Mouse (Mus musculus) hematopoietic stem cell, adult 5-6 weeks (primary cell): ENCODE data around the gene Lrit2. TPM values are rescaled to one million over a fixed set of nuclear protein-coding genes. Genes with fewer than 3 reads are reported as not detected.

Source experiments
- ATAC-seq, 2 experiments: fragments of 125-278 bp in 1 of 2; replicated peaks in 1 of 2; 2 replicates each; pipeline ENCODE4 v1.8.0; 2016 to 2017; ENCODE audit warnings: inconsistent platforms in 2 of 2, mild to moderate bottlenecking in 2 of 2, moderate number of reproducible peaks in 2 of 2, low read depth in 1 of 2, moderate TSS enrichment in 1 of 2; ENCODE audit not compliant: low FRiP score in 2 of 2, poor library complexity in 2 of 2, severe bottlenecking in 2 of 2, insufficient read depth in 1 of 2, low TSS enrichment in 1 of 2
- total RNA-seq: library from RNA; stranded (forward); fragments of 172-1452, 232-1000 nt; gene quantifications from 2 replicates; pipeline ENCODE4 v1.2.3, GENCODE M21; 2017

The Lrit2 gene
- not detected in 2 replicates for total RNA-seq

DNA sequence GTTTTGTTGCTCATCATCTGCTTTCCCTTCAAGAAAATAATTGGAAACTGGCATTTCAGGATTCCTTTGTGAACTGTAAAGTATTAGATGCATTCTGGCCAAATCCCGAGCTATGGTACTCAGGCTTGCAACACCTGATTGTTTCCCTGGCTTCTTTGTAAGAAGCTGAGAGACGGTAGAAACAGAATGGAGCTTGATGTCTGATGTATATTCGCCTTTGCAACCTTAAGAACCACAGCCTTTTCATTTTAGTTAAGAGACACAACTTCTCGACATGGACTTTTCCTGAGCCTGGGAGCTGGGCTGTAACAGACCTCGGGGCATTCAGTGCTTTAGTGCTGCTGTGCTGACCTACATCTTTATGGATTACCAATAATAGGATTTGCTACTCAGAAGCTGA, at the start of gene Lrit2:
Lrit2 (plus strand) TSS at position 301 of the 400 bp plus-strand sequence.
- ATAC-seq = no peak

DNA sequence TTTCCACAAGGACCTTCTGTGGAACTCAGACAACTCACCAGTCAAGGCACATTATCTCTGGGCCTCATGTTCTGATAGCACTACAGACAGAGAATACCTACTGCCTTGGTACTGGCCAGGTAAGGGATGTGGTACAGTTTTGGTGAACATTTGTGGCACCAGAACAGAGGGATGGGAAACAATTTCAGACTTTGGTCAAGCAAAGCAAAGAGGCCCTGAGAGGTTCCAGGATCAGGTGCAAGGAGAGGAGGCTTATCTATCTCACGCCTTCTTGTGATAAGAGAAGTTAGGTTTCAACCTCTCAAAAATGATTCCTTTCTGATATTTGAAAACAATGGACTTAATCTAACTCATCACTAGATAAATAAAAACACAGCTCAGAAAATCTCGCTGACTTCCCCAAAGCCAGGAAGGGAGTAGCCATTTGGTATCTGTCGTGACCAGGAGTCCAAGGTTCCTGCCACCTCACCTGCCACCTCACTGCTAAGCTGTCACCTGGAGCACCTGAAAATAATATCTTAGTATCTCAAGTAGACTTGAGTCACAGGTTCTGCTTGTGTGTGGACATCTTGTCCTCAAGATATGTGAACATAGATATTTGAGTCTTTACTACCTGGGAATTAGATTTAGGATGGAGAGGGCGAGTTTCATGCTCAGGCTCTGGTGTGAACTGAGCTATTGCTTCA, 40.3 kb upstream of the Lrit2 start:
- ATAC-seq = no peak

DNA sequence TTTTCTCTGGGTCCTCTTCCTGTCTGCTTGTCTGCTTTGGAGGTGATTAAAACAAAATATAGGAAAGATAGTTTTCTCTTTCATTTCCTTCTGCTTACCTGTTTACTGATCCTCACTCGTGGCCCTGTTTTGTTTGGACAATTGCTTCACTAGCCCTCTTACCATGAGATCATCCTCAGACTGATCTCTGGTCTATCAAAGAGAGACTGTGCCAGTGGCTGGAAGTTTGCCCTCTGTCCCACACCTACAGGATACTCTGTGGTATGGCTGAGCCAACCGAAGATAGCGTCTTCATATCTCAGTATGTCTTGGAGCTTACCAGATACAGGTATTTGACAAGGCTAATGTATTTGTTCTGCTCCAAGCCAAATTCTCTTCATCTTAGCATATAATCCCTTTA, 39.8 kb upstream of the Lrit2 start:
- no peak for ATAC-seq

DNA sequence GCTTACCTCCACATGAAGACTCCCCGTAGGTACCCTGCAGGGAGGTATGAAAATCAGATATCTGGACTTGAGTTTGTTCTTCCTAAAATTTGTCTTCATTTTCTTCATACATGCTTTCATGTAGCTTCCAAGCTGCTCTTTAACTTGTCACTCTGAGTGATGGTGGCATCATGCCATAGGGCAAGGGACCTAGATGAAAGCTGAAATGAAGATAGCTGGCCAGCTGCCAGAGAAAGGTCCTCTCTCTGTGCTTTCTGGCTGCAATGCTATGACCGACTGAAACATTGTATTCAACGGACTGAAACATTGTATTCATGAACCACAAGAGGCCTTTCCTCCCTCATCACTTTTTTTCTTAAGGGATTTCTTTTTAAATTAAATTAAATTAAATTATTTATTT, 39.2 kb upstream of the Lrit2 start:
- no peak for ATAC-seq

DNA sequence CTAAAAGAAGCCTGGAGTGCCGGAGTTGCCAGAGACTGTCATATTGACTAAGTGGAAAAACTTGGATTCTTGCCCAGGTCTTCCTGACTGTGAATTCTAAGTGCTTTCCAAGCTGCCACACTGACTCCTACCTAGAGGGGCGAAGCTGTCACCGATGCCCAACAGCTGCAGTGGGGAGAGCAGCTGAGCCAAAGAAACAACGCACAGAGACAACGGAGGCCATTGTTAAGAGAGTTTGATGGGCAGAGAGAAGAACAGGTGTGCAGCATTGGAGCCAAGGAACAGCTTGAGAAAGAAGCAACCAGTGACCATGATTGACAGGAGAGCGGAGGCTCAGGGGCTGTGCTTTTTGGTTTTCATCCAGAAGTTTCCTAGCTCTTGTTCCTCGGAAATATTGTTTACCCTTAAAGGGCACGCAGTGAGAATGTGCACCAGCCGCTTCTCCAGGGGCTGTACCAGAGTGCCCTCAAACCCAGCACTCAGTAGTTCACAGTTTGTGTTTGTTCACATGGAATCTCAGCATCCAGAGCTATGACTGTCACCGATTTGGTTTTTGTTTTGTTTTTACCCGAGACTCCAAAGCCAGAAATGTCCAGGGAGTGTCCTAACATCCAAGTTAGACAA, 35.1 kb upstream of the Lrit2 start:
- no peak for ATAC-seq

DNA sequence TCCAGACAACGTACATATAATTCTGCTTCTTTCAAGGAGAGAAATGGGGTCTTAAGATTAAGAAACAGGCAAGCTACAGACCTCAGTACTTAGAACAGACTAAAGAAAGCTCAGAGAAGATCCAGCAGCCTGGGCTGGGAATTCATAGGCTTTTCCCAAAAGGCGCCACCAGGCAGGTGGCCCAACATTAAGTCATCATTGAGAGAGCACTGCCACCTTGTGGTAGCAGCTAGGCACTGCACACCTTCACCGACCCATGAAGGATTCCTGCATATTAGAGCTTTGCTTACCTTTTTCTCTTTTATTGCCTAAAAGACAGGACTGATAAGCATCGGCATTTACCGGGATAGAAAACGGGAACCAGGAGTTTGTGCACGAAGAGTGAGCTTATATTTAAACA, 34.5 kb upstream of the Lrit2 start:
- ATAC-seq = peak; percentile 84

DNA sequence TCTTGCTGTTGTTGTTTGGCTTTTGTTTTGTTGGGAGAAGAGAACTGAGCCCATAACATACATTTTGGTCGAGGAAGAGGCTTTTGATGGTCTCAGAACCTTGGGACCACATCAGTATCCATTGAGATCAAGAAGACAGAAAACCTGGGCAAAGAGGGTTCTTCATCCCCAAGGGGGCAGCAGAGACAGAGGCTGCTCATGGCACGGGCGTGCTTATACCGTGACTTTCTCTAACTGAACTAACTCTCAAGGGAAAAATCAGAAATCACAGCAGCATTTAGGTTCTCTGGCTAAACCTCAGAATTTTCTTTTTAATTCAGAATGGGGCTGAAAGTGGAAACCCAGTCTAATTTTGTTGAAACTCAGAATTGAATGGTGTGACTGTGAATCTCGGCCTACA, 33.3 kb upstream of the Lrit2 start:
- no peak for ATAC-seq

DNA sequence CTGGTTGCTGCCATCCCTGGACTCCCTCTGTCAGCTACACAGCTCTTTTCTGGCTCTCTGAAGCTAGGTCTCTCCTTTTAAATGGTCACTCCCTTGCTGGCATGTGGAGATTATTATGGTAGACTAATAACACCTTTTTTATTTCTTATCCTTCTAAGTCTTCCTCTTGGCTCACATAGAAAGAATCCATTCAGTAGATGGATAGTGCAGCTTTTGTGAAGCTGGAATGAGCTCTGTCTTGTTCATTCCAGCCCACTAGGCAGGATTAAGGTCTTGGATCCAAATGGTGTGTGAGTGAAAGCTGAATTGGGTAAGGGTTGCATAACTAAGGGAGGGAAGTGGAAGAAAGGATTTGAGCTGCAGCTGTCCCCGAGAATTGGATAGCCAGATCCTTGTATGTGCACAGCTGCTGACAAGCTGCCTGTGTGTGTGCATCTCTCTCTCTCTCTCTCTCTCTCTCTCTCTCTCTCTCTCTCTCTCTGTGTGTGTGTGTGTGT, 18.8 kb upstream of the Lrit2 start, which contains the start of gene Rgr:
Rgr (minus strand) TSS at position 51 of the 497 bp plus-strand sequence.
- no peak for ATAC-seq

DNA sequence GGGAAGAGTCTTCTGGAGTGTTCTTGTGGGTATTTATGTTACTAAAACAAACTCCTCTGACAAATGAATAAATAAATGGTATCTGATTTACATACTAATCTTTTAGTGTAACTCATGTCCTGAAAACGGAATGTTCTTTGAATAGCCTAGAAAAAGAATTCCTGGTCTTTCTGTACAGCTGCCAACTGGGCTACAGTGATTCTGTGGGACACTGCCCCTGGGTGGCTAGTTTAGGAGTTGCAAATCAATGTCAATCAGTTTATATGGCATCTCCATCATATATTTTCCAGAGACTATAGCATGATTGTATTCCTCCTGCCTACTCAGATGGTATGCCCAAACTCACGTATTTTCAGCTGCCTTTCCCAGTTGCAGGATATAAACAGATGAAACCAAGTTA, 2.9 kb upstream of the Lrit2 start:
- no peak for ATAC-seq

DNA sequence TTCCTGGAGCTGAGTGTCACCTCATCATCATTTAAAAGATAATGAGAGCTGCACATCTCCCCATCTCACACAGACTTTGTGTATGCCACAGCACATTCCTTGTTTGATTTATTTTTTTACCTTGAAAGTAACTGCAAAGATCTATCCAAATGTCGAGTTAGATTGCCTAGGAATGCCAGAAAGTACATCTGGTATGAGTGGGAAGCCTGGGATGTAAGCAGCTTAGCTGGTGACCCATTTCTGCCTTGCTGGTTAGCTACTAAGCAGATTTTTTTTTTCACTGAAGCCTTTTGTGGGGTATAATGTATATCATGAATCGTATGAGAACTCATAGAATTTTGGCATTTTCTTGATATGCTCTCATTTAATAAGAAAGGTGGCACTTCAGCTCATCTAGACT, 1.1 kb upstream of the Lrit2 start:
- ATAC-seq = no peak

DNA sequence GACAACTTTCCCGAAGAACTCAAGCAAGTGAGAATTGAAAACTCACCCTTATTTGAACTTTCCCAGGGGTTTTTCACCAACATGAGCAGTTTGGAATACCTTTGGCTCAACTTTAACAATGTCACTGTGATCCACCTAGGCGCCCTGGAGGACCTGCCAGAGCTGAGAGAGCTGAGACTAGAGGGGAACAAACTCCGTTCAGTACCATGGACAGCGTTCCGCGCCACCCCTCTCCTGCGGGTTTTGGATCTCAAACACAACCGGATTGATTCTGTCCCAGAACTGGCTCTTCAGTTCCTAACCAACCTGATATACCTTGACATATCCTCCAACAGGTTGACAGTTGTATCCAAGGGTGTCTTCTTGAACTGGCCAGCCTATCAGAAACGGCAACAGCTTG, 787 bp downstream of the Lrit2 start:
- ATAC-seq = peak; percentile 46 to 71

DNA sequence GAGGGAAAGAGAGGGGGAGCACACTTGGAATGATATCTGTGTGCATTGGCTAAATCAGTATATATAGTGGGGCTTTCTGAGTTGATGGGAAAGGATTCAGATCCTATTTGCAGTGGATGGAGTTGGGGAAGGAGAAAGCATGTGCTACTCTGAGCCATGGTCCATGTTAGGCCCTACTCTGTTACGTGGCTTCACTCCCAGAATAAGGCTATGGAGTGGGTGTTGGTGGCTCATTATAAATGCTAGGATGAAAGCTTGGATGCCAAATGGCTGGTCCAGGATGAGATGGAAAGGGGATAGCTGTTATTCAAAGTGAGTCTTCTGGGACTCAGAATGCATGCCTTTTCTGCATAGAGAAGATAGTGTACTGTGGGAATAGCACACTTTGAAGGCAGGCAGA, 13.0 kb downstream of the Lrit2 start:
- no peak for ATAC-seq

DNA sequence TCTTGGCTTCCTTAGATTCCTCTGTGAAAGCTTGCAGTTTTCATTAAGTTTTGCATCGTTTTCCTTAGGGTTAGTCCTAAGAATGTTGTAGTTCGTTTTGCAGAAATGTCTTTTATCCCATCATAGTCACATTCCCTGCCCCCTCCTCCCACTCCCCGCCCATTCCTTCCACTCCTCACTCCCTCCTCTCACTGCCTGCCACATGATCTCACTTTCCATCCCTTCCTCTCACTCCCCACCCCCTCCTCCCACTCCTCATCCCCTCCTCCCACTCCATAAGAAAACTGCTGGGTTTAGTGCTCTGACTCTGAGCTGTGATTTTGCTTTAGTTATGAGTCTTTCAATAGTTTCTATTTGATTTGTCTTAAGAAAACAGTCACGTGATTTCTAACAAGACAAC, 16.0 kb downstream of the Lrit2 start:
- ATAC-seq = no peak

DNA sequence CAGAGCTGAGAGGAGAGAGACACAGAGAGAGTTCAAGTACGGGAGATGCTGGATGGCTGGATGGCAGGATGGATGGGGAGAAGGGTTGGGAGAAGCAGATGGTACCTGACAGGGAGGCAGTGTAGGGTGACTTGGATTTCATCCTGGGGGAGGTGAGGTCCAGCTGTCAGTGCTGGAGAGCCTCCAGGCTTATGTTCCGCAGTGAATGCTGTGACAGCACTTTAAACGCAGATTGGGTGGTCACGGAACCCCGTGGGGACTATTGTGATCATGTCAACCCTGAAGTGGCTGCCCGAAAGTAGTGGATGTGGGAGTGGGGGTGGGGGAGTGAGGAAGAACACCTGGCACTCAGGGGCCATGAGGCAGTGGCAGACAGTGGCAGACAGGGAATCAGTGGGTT, 26.7 kb downstream of the Lrit2 start:
- ATAC-seq = no peak

DNA sequence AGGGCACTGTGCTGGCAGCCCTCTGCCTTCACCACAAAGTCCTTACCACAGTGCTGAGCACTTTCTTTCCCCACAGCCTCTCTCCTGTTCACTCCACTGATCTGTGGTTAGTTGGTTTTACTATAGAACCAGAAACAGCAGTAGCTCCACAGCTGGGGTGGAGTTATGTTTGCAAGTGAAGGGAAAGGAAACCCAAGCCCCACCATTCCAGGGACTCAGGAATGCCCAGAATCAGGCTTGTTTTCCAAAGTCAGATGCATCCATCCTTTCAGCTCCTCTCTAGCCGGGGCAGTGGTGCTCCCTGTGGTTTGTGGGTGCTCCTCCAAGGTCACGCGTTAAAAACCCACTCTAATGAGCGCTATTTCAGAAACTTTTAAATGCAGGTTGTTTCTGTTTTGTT, 27.8 kb downstream of the Lrit2 start:
- no peak for ATAC-seq

DNA sequence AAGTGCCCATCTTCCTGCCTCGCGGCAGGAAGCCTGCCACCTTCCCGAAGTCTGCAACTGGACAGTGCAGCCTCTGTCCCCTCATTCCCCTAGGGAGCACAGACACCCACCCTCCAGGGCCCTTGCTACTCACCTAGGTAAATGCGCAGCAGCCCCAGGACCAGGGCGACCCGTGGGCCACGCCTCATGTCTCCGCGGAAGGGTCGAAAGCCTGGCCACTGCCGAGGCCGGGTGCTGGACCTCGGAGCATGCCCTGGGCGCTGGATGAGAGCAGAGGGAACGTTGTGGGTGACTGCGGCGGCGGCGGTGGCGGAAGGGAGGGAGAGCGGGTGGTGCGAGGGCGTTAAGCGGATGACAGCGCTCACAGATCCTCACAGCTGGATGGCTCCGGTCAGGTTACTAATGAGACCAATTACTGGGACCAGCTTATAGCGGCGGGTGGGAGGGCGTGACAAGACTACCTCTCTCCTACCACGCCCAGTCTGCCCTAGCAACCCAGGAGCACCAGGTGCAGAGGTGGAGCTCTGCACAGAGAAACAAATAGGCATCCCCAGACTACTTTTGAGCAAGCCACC, 30.3 kb downstream of the Lrit2 start, which contains the start of gene Cdhr1:
Cdhr1 (minus strand) TSS at position 392 of the 575 bp plus-strand sequence.
- ATAC-seq = peak in 1 of 2 experiments; percentile 45; a peak in 2 of 4 replicates

DNA sequence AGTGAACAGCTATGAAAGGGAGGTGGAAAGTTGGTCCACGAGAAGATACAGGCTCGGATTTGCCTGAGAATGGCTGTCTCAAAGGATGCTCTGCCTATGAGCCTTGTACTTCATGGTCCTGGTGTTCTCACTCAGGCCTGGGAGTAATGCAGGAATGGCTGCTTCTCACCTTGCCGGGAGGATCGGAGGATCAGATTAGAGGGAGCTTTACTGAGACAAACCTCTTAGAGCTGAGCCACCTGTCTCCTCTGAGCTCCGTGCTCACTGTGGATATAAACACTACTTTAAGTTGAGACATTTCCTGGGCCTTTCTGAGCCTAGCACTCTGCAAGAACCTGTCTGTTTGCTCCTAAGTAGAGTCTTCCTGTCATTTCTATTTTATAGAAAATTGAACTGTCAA, 33.8 kb downstream of the Lrit2 start:
- ATAC-seq = no peak

DNA sequence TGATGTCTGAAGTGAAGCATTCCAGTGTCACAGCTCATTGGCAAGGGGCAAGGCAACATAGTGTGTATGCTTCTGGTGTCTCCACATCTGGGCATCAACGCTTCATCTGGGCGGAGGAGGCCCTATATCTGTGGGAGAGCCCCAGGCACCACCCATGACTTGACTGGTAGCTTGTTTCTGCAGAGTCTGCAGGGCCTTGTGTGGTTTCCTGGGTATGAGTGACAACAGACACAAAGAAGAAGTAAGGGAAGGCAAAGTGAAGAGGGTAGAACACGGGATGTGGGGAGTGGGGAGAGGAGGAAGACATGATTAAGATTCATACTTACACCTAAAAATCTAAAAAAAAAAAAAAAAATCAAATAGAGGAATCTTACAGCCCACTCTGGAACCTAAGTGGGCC, 34.8 kb downstream of the Lrit2 start:
- peak; percentile 33 to 70; a peak in 3 of 4 replicates for ATAC-seq
